Mouse (Mus musculus): Measurements from ENCODE around the gene Lrrc3b. TPM values are rescaled to one million over a fixed set of nuclear protein-coding genes. Genes with fewer than 3 reads are reported as not detected.

The Lrrc3b gene
- 17.6 and 30.9 TPM in 2 replicates for polyA plus RNA-seq (2014; fragmentation: Nextera tagmentation; extraction: Ambion mirVana)

DNA sequence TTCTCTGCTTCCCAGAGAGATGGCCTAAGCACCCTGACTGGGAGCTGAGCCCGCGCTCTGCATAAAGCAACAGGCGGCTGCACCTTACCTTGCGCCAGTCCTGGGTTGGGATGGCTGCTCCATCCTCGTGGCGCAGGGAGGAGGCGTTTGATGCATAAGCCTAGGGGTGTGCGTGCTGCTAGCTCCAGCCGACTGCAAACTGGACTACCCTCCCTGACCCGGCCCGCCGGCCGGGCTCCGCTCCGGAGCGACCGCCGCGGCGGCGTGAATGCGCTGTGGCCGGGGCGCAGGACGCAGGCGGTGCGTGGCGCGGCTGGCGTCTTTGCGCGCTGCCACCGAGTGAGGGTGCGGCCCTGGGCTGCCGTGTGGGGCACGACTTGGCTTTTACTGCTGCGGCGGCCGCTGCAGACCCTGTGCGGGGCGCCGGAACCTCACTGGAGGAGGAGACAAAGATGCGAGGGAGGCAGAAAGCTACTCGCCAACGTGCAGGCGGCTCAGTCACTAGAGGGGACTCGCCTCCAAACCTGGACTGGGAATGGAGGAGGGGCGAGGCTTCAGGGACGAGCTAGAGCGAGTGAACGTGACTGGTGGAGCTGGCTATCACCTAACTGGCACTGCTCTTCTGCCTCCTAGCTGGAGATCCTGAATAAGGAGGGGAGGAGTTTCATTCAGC lies at the start of gene Lrrc3b:
TSS of gene Lrrc3b (minus strand) at position 503 of the 673 bp plus-strand sequence.
- H3K27me3 ChIP-seq (ENCODE audit: control insufficient read depth, insufficient read depth, low read length): peaks cover 7% of the 10 kb centered on the region
- peak within 1 kb of the TSS; percentile 73 for H3K9ac ChIP-seq (replicated peaks; ENCODE audit: low read depth, low read length)
- under 1% methylated on average over 42 of the region's 51 CpGs for WGBS
- no peaks in the 10 kb centered on the region for H3K36me3 ChIP-seq (ENCODE audit: control insufficient read depth, insufficient read depth, low read length)
- H3K4me1 ChIP-seq (ENCODE audit: control insufficient read depth, insufficient read depth, low read length): peaks cover 3% of the 10 kb centered on the region; the same call in 1 of the 2 replicates
- peak within 1 kb of the TSS; percentile 60 for H3K4me3 ChIP-seq (ENCODE audit: low read depth, low read length)
- no peaks in the 10 kb centered on the region for H3K9me3 ChIP-seq (ENCODE audit: control insufficient read depth, low read length)
- peak within 1 kb of the TSS; percentile 84 for H3K4me2 ChIP-seq (ENCODE audit: low read depth, low read length)
- ATAC-seq (ENCODE audit: low read depth): peak; percentile 93
- H3K27ac ChIP-seq (ENCODE audit: low read depth, low read length): peak within 1 kb of the TSS; percentile 74

DNA sequence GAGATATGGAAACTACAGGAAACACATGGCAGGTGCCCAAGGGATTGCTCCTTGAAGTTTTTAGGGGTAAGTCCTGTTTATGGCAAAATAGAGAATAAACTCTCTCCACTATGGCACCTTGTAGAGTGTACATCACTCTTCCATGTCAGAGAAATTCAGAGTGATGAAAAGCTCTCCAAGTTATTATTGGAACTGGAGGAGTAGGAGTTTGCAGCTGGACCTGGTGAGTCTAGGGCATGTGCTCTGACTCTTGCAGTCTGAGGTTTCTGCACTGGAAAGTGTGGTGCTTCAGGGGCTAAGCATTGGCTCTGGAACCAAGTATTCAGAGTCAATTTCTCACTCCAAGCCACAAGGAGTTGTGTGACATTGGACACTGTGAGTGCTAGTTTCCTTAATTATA lies 38.9 kb upstream of the Lrrc3b start:
- Histone ChIP-seq H3K9ac (replicated peaks; ENCODE audit: low read depth, low read length) (no peak overlapping the region), H3K4me2 (ENCODE audit: low read depth, low read length) (no peak overlapping the region), H3K27me3 (ENCODE audit: control insufficient read depth, insufficient read depth, low read length) (no peaks in the 10 kb centered on the region), H3K9me3 (ENCODE audit: control insufficient read depth, low read length) (no peaks in the 10 kb centered on the region), H3K4me1 (ENCODE audit: control insufficient read depth, insufficient read depth, low read length) (no peaks in the 10 kb centered on the region), H3K36me3 (ENCODE audit: control insufficient read depth, insufficient read depth, low read length) (no peaks in the 10 kb centered on the region), H3K4me3 (ENCODE audit: low read depth, low read length) (no peak overlapping the region), H3K27ac (ENCODE audit: low read depth, low read length) (no peak overlapping the region)
- no peak for ATAC-seq (ENCODE audit: low read depth)

DNA sequence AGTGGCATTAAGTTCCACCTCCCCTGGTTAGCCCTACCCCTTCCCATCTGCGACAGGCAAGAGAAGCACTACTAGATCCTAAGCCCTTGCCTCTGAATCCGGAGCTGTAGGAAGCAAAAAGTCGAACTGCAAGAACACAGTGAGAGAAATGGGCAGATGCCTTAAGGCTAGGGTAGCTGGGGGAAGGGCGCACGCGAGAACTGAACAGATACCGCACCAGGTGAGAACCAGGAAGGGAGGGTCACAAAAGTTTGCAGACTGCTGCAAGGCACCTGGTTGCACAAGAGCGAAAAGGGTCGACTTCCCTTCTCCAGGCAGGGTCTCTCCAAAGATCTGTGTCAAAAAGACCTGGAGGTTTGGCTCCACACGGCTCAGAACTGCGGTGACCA lies 697 bp downstream of the Lrrc3b start:
- no peaks in the 10 kb centered on the region for H3K9me3 ChIP-seq (ENCODE audit: control insufficient read depth, low read length)
- H3K4me3 ChIP-seq (ENCODE audit: low read depth, low read length): peak overlapping the region; percentile 60
- H3K36me3 ChIP-seq (ENCODE audit: control insufficient read depth, insufficient read depth, low read length): no peaks in the 10 kb centered on the region
- H3K4me1 ChIP-seq (ENCODE audit: control insufficient read depth, insufficient read depth, low read length): peaks cover 3% of the 10 kb centered on the region; the same call in 1 of the 2 replicates
- under 1% methylated on average over 11 of the region's 11 CpGs for WGBS
- peak overlapping the region; percentile 84 for H3K4me2 ChIP-seq (ENCODE audit: low read depth, low read length)
- H3K9ac ChIP-seq (replicated peaks; ENCODE audit: low read depth, low read length): peak overlapping the region; percentile 73
- H3K27me3 ChIP-seq (ENCODE audit: control insufficient read depth, insufficient read depth, low read length): peaks cover 7% of the 10 kb centered on the region
- ATAC-seq (ENCODE audit: low read depth): peak; percentile 35
- H3K27ac ChIP-seq (ENCODE audit: low read depth, low read length): peak overlapping the region; percentile 74; the same call in 1 of the 2 replicates

DNA sequence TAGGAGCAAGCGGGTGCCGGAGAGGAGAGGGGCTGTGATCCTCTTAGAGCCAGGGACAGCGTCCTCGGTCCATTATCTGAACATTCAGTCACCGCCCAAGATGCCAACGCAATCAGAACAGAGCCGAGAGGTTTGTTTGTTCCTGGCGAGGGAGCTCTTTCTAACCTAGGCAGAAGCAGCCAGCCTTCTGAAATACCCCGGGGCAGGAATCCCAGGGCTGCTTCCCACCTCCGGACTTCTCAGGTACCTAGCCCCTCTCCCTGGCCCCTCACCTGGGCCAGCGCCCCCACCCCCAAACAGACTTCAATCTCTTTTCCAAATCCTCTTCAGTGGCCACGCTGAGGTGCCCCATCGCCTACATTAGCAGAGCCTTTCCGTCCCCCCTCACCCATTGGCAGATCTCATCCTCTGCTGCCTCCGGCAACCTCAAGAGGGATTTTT lies 1.3 kb downstream of the Lrrc3b start:
- peaks cover 3% of the 10 kb centered on the region; the same call in 1 of the 2 replicates for H3K4me1 ChIP-seq (ENCODE audit: control insufficient read depth, insufficient read depth, low read length)
- H3K36me3 ChIP-seq (ENCODE audit: control insufficient read depth, insufficient read depth, low read length): no peaks in the 10 kb centered on the region
- 3% methylated on average over 15 of the region's 15 CpGs for WGBS
- no peaks in the 10 kb centered on the region for H3K9me3 ChIP-seq (ENCODE audit: control insufficient read depth, low read length)
- H3K9ac ChIP-seq (replicated peaks; ENCODE audit: low read depth, low read length): peak overlapping the region; percentile 73
- H3K27me3 ChIP-seq (ENCODE audit: control insufficient read depth, insufficient read depth, low read length): peaks cover 7% of the 10 kb centered on the region
- H3K27ac ChIP-seq (ENCODE audit: low read depth, low read length): no peak overlapping the region
- ATAC-seq (ENCODE audit: low read depth): peak; percentile 16
- H3K4me2 ChIP-seq (ENCODE audit: low read depth, low read length): peak overlapping the region; percentile 84
- H3K4me3 ChIP-seq (ENCODE audit: low read depth, low read length): peak overlapping the region; percentile 60

DNA sequence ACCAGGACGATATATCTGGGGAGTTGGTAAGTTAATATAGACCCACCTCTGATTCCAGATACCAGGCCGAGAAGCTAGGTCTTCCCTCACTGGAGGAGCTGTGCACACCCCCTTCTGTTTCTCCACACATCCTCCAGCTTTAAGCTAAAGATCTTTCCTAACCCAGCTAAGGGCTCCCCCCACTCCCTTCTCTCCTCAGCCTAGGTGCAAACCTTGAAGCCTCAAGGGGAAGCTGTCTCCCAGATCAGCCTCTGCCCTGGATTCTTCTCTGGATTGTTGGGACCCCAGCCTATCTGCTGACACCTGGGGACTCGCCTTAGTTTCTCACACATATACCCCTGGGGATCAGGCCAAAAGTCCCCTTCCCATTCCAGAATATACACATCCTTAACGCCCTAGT lies 1.7 kb downstream of the Lrrc3b start:
- Histone ChIP-seq H3K9me3 (ENCODE audit: control insufficient read depth, low read length) (no peaks in the 10 kb centered on the region), H3K4me1 (ENCODE audit: control insufficient read depth, insufficient read depth, low read length) (peaks cover 3% of the 10 kb centered on the region; the same call in 1 of the 2 replicates), H3K9ac (replicated peaks; ENCODE audit: low read depth, low read length) (peak overlapping the region; percentile 73; the same call in 1 of the 2 replicates), H3K4me2 (ENCODE audit: low read depth, low read length) (peak overlapping the region; percentile 84), H3K27ac (ENCODE audit: low read depth, low read length) (no peak overlapping the region), H3K4me3 (ENCODE audit: low read depth, low read length) (peak overlapping the region; percentile 60), H3K36me3 (ENCODE audit: control insufficient read depth, insufficient read depth, low read length) (no peaks in the 10 kb centered on the region), H3K27me3 (ENCODE audit: control insufficient read depth, insufficient read depth, low read length) (peaks cover 7% of the 10 kb centered on the region)
- 50% methylated on average over 4 of the region's 4 CpGs for WGBS
- no peak for ATAC-seq (ENCODE audit: low read depth)

DNA sequence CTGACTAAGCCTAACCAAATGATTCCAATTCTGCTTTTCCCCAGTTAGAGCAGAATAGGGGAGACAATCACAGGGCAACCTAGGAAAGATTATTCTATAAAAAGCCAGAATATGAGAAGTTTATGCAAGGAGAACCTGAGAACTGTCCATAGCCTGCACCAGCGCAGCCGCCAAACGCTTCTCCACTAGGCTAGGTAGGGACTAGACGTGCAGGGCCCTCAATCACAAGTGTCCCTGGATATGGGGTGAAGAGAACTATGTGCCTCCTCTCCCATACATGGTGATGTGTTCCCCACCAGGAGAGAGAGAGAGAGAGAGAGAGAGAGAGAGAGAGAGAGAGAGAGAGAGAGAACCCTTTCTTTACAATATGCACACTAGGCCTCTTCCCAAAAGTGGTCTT lies 2.2 kb downstream of the Lrrc3b start:
- Histone ChIP-seq H3K36me3 (ENCODE audit: control insufficient read depth, insufficient read depth, low read length) (no peaks in the 10 kb centered on the region), H3K9me3 (ENCODE audit: control insufficient read depth, low read length) (no peaks in the 10 kb centered on the region), H3K4me2 (ENCODE audit: low read depth, low read length) (peak overlapping the region; percentile 84), H3K9ac (replicated peaks; ENCODE audit: low read depth, low read length) (no peak overlapping the region), H3K4me3 (ENCODE audit: low read depth, low read length) (peak overlapping the region; percentile 60; the same call in 1 of the 2 replicates), H3K4me1 (ENCODE audit: control insufficient read depth, insufficient read depth, low read length) (peaks cover 3% of the 10 kb centered on the region; the same call in 1 of the 2 replicates), H3K27ac (ENCODE audit: low read depth, low read length) (no peak overlapping the region), H3K27me3 (ENCODE audit: control insufficient read depth, insufficient read depth, low read length) (peaks cover 7% of the 10 kb centered on the region)
- no peak for ATAC-seq (ENCODE audit: low read depth)
- 95% methylated on average over 4 of the region's 4 CpGs for WGBS

DNA sequence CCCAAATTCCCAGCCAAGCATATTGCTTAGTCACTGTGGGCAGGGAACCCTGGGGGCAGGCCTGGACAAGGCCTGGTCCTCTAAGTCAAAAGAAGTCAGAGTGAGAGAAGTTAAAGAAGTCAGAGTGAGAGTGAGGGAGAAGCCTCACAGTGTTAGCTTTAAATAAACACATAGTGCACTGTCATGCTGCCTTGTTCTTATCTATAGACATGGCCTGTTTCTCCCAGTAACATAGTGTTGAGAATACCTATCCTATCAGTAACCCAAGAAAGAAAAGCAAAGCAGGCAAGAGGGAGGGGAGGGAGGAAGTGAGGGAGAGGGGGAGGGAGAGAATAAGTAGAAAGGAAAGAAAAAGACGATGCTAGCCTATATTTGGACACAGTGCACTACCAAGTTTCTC lies 6.4 kb downstream of the Lrrc3b start:
- Histone ChIP-seq H3K4me1 (ENCODE audit: control insufficient read depth, insufficient read depth, low read length) (no peaks in the 10 kb centered on the region), H3K27ac (ENCODE audit: low read depth, low read length) (no peak overlapping the region), H3K27me3 (ENCODE audit: control insufficient read depth, insufficient read depth, low read length) (no peaks in the 10 kb centered on the region), H3K4me2 (ENCODE audit: low read depth, low read length) (no peak overlapping the region), H3K9me3 (ENCODE audit: control insufficient read depth, low read length) (no peaks in the 10 kb centered on the region), H3K9ac (replicated peaks; ENCODE audit: low read depth, low read length) (no peak overlapping the region), H3K36me3 (ENCODE audit: control insufficient read depth, insufficient read depth, low read length) (no peaks in the 10 kb centered on the region), H3K4me3 (ENCODE audit: low read depth, low read length) (no peak overlapping the region)
- WGBS: 68% methylated on average over 1 of the region's 1 CpGs
- no peak for ATAC-seq (ENCODE audit: low read depth)

DNA sequence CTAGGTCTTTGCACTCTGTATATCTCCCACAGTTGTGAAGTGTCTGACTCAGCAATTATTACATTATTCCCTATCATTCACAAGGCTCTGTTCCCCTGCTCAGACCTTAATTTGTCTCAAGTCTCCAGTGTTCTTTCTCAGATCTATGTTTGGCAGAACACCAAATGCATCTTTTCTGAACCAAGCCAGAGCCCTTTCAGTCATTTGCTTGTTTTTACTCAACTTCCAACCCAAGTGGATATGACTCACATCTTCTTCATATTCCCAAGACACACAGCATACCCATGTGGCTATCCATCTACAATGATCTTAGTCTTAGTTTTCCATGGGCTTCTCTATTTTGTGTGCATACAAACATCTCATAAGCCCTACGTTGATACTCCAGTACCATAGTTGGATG lies 17.2 kb downstream of the Lrrc3b start:
- no peak for ATAC-seq (ENCODE audit: low read depth)
- Histone ChIP-seq H3K9me3 (ENCODE audit: control insufficient read depth, low read length) (no peaks in the 10 kb centered on the region), H3K4me1 (ENCODE audit: control insufficient read depth, insufficient read depth, low read length) (no peaks in the 10 kb centered on the region), H3K9ac (replicated peaks; ENCODE audit: low read depth, low read length) (no peak overlapping the region), H3K4me3 (ENCODE audit: low read depth, low read length) (no peak overlapping the region), H3K36me3 (ENCODE audit: control insufficient read depth, insufficient read depth, low read length) (no peaks in the 10 kb centered on the region), H3K27ac (ENCODE audit: low read depth, low read length) (no peak overlapping the region), H3K27me3 (ENCODE audit: control insufficient read depth, insufficient read depth, low read length) (no peaks in the 10 kb centered on the region), H3K4me2 (ENCODE audit: low read depth, low read length) (no peak overlapping the region)
- WGBS: 84% methylated on average over 1 of the region's 1 CpGs

DNA sequence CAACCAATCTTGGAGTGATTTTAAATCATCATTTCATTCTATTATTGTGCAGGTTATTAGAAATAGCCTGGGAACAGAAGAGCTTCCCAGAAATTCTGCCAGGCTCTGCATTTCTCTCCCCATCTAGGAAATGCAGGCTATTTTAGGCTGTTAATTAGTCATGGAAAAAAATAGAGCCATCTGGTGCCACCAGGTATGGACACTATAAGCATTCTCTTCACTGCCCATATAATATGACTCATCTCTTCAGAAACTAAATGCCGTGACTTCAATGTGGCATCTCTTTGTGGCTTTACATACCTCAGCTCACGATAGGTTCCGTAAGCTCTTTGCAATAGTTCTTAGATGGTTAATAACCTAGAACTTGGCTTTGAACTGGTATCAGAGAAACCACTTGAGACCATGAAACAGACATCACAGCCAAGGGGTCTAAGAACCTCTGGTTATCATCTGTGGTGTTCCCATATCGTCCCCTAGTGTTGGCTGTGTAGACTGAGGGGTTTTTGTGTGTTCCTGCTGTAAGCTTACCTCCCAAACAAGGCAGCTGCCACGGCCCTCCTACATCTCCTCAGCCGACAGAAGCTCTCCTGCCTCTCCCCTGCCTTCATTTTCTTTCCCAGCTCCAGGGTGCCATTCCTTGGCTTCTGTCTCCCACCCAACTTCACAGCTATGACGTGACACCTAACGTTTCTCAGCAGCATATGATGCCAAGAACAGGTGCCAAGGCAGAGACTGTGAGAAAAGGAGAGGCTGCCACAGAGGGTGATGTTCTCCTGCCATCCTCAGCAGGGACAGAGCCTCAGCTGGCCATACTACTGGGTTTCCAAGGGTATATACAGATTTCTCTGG lies 27.9 kb downstream of the Lrrc3b start:
- Histone ChIP-seq H3K9ac (replicated peaks; ENCODE audit: low read depth, low read length) (no peak overlapping the region), H3K27me3 (ENCODE audit: control insufficient read depth, insufficient read depth, low read length) (no peaks in the 10 kb centered on the region), H3K4me1 (ENCODE audit: control insufficient read depth, insufficient read depth, low read length) (no peaks in the 10 kb centered on the region), H3K4me2 (ENCODE audit: low read depth, low read length) (no peak overlapping the region), H3K36me3 (ENCODE audit: control insufficient read depth, insufficient read depth, low read length) (no peaks in the 10 kb centered on the region), H3K27ac (ENCODE audit: low read depth, low read length) (no peak overlapping the region), H3K9me3 (ENCODE audit: control insufficient read depth, low read length) (no peaks in the 10 kb centered on the region), H3K4me3 (ENCODE audit: low read depth, low read length) (no peak overlapping the region)
- no peak for ATAC-seq (ENCODE audit: low read depth)
- 84% methylated on average over 8 of the region's 8 CpGs for WGBS
